Mouse (Mus musculus) lung, embryonic 14.5 days (tissue): Measurements from ENCODE around the gene Kcnh1. TPM values are rescaled to one million over a fixed set of nuclear protein-coding genes. Genes with fewer than 3 reads are reported as not detected.

Experiments
- ATAC-seq: fragments of 200-750 bp; cut with Nextera tagmentation; 2 replicates; pipeline ENCODE4 v1.8.0; 2017; ENCODE audit warnings: mild to moderate bottlenecking, moderate TSS enrichment, moderate library complexity; ENCODE audit not compliant: insufficient read depth
- DNase-seq: peaks from one replicate; pipeline ENCODE4 v3.0.0-alpha.2; 2015
- H3K27ac ChIP-seq: fragments of 300-500 bp; sonication (generic); 2 replicates; pipeline ENCODE4 v1.5.1; 2014; ENCODE audit warnings: low read depth, mild to moderate bottlenecking, moderate library complexity
- H3K27me3 ChIP-seq: fragments of 300-500 bp; sonication (generic); 2 replicates; pipeline ENCODE4 v1.6.1; 2014; ENCODE audit warnings: low read length, control low read depth; ENCODE audit not compliant: insufficient read depth
- H3K36me3 ChIP-seq: fragments of 300-500 bp; sonication (generic); 2 replicates; pipeline ENCODE4 v1.6.1; 2014; ENCODE audit warnings: control low read depth; ENCODE audit not compliant: insufficient read depth
- H3K4me1 ChIP-seq: fragments of 300-500 bp; sonication (generic); 2 replicates; pipeline ENCODE4 v1.6.1; 2014; ENCODE audit warnings: antibody characterized with exemption, control low read depth; ENCODE audit not compliant: insufficient read depth
- H3K4me2 ChIP-seq: fragments of 300-500 bp; sonication (generic); 2 replicates; pipeline ENCODE4 v1.6.1; 2014; ENCODE audit warnings: mild to moderate bottlenecking
- H3K4me3 ChIP-seq: fragments of 300-500 bp; sonication (generic); 2 replicates; pipeline ENCODE4 v1.5.1; 2014; ENCODE audit warnings: low read depth, low read length
- H3K9ac ChIP-seq: fragments of 300-500 bp; sonication (generic); 2 replicates; pipeline ENCODE4 v1.6.1; 2014
- H3K9me3 ChIP-seq: fragments of 300-500 bp; sonication (generic); 2 replicates; pipeline ENCODE4 v1.6.1; 2016; ENCODE audit warnings: low read depth, low read length, control low read depth
- CTCF ChIP-seq: IDR thresholded peaks from 2 replicates; pipeline ENCODE4 v1.5.1; 2016; ENCODE audit warnings: antibody characterized with exemption, low read depth
- WGBS: fragments of 180-500 bp; shearing (Covaris S2); extraction: QIAGEN DNeasy Blood & Tissue Kit; methylation state at CpG from one replicate; pipeline ENCODE4 v1.1.7; 2014; 5-methylcytosine and 5-hydroxymethylcytosine counted together
- polyA plus RNA-seq: library from polyadenylated mRNA; unstranded; fragments of >200 nt; fragmentation: Nextera tagmentation; extraction: Ambion mirVana; gene quantifications from 2 replicates; pipeline ENCODE4 v1.2.1, GENCODE M21; 2014

Gene Kcnh1
- polyA plus RNA-seq, 1 experiment from 2014 or later, result 2.0 TPM

GRCm38 (mm10) chr1:192477556-192477955 lies 287.0 kb downstream of the Kcnh1 start:
- no peak for TF ChIP-seq CTCF
- Histone ChIP-seq H3K9ac (no peak overlapping the region), H3K27me3 (no peaks in the 10 kb centered on the region), H3K4me3 (no peak overlapping the region), H3K9me3 (no peaks in the 10 kb centered on the region), H3K4me2 (no peak overlapping the region), H3K36me3 (no peaks in the 10 kb centered on the region), H3K4me1 (no peaks in the 10 kb centered on the region; the same call in 1 of the 2 replicates), H3K27ac (peak overlapping the region; percentile 40; the same call in 1 of the 2 replicates)
- DNase-seq (peak; percentile 51), ATAC-seq (no peak)
- 47% methylated on average over 6 of the region's 6 CpGs for WGBS

DNA sequence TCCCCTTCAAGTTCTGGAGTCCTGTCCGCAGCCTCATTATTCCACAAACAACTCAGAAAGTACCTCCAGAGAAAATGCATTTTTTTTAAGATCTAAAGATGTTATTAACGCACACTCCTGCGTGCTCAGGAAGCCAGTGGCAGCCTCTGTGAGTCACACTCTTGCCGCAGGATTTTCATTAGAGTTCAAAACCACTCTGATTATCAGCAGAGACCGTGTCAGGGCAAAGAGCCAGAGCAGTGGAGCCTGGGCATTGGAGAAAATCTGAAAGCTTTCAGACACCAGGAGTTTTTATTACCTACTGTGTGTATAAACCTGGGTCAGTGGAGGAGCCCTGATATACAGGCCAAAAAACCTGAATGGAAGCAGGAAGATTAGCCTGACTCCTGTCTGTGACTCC lies 287.6 kb downstream of the Kcnh1 start:
- WGBS, result 53% methylated on average over 5 of the region's 5 CpGs
- Histone ChIP-seq H3K4me1 (no peaks in the 10 kb centered on the region; the same call in 1 of the 2 replicates), H3K4me3 (no peak overlapping the region), H3K4me2 (no peak overlapping the region), H3K36me3 (no peaks in the 10 kb centered on the region), H3K9ac (no peak overlapping the region), H3K27me3 (no peaks in the 10 kb centered on the region), H3K27ac (peak overlapping the region; percentile 40; the same call in 1 of the 2 replicates), H3K9me3 (no peaks in the 10 kb centered on the region)
- DNase-seq (no peak), ATAC-seq (no peak)
- TF ChIP-seq CTCF, result no peak

DNA sequence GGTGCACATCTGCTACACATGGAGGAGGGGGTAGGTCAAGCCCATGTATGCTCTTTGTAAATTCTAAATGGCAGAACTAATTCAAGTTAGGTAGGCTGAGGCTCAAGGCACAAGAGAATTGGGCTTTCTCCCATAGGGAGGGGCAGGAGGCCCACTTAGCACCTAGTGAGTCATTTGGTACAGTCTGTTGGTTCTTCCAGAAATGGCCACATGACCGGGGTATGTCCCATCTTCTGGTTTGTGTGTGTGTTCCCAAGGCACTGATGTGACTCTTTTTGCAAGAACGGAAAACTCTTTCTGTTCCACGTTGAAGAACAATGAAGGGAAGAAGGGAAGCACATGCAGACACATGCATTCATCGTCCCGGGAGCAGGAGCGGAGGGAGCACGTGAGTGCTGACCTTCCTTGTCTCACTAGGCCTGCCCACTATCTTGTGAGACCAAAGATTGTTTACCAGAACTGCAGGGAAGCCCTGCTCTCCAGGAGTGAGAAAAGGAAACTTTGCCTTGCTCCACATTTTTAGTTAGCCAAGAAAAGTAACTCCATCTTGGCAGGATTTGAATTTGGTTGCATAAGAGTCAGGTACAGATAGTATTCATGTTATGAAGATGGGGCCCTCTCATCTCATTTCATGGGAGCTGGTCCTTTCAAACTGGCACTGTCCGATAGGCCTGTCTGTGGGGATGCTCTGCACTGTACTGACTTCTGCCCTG lies 289.7 kb downstream of the Kcnh1 start:
- DNase-seq, result no peak
- no peak overlapping the region for H3K27ac ChIP-seq
- no peak overlapping the region for H3K4me2 ChIP-seq
- no peak overlapping the region for H3K9ac ChIP-seq
- H3K27me3 ChIP-seq, result no peaks in the 10 kb centered on the region
- no peak for TF ChIP-seq CTCF
- no peaks in the 10 kb centered on the region for H3K36me3 ChIP-seq
- H3K4me3 ChIP-seq, result no peak overlapping the region
- no peaks in the 10 kb centered on the region for H3K9me3 ChIP-seq
- no peak for ATAC-seq
- 66% methylated on average over 8 of the region's 8 CpGs for WGBS
- no peaks in the 10 kb centered on the region; the same call in 1 of the 2 replicates for H3K4me1 ChIP-seq

- no peak overlapping the region for H3K27ac ChIP-seq
- no peak for DNase-seq
- no peak for TF ChIP-seq CTCF
These were observed 290.9 kb downstream of the Kcnh1 start for GRCm38 (mm10) chr1:192481446-192481845.

GRCm38 (mm10) chr1:192485030-192485429 lies 294.5 kb downstream of the Kcnh1 start:
- Histone ChIP-seq H3K27me3 (no peaks in the 10 kb centered on the region), H3K4me3 (no peak overlapping the region), H3K27ac (no peak overlapping the region), H3K4me2 (no peak overlapping the region), H3K9ac (no peak overlapping the region), H3K4me1 (no peaks in the 10 kb centered on the region), H3K9me3 (no peaks in the 10 kb centered on the region), H3K36me3 (no peaks in the 10 kb centered on the region)
- WGBS, result 30% methylated on average over 3 of the region's 3 CpGs
- no peak for TF ChIP-seq CTCF
- DNase-seq (peak; percentile 46), ATAC-seq (peak; percentile 81; the same call in 1 of the 2 replicates)

More at GRCm38 (mm10) chr1:192481446-192481845, 290.9 kb downstream of the Kcnh1 start:
- Histone ChIP-seq H3K9ac (no peak overlapping the region), H3K4me2 (no peak overlapping the region), H3K4me3 (no peak overlapping the region), H3K4me1 (no peaks in the 10 kb centered on the region; the same call in 1 of the 2 replicates), H3K9me3 (no peaks in the 10 kb centered on the region), H3K36me3 (no peaks in the 10 kb centered on the region), H3K27me3 (no peaks in the 10 kb centered on the region)
- ATAC-seq, result no peak

GRCm38 (mm10) chr1:192487571-192487970 lies 297.0 kb downstream of the Kcnh1 start:
- Histone ChIP-seq H3K4me1 (no peaks in the 10 kb centered on the region), H3K27ac (no peak overlapping the region), H3K4me3 (no peak overlapping the region), H3K4me2 (no peak overlapping the region), H3K9ac (no peak overlapping the region), H3K36me3 (no peaks in the 10 kb centered on the region), H3K9me3 (no peaks in the 10 kb centered on the region), H3K27me3 (no peaks in the 10 kb centered on the region)
- TF ChIP-seq CTCF, result no peak
- DNase-seq (no peak), ATAC-seq (no peak)
- 93% methylated on average over 11 of the region's 11 CpGs for WGBS

DNA sequence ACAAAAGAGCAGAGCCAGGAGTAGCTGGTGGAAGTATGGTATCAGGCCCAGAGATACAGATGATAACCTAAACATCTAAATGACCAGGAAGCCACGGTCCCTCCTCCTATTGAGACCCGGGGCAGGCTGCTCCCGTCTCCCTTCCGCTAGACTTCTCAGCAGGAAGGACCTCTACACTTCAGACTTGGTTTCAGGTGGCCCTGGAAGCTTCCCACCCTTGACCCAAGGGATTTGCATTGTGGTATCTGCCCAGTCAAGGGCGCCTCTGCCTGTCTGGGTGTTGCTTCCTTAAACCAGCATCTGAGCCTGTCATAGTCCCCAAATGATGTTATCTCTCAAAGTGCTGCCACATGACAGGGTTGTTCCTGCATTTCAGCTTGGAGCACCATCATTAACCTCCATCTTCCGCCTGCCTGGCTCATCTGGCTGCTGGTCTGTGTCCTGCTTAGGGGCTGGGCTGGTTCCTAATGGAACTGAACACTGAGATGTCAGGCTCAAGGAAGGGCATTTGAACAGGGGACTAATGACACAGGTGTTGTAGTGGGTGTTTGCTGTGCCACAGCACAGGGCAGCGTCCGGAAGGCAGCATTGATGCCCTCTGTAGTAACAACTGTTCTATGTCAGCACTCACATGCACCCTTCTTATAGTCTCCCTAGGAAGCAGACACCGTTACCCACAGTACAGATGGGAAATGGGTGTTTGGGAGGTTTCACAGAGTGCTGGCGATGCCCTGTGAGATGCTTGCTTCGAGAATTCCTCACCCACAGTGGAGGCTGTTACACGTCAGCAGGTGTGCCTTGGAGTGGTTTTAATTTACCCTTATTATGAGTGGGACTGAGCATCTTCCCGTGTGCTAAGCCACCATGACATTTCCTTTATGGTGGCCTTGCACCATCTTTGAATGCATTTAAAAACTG lies 299.6 kb downstream of the Kcnh1 start:
- Histone ChIP-seq H3K4me2 (no peak overlapping the region), H3K4me1 (no peaks in the 10 kb centered on the region), H3K27ac (no peak overlapping the region), H3K36me3 (no peaks in the 10 kb centered on the region), H3K9ac (no peak overlapping the region), H3K4me3 (no peak overlapping the region), H3K27me3 (no peaks in the 10 kb centered on the region), H3K9me3 (no peaks in the 10 kb centered on the region)
- WGBS, result 71% methylated on average over 13 of the region's 13 CpGs
- no peak for TF ChIP-seq CTCF
- no peak for ATAC-seq
- DNase-seq, result no peak
